Mouse (Mus musculus) limb, embryonic 13.5 days (tissue): ENCODE results near the gene Tmem274. TPM values are rescaled to one million over a fixed set of nuclear protein-coding genes. Genes with fewer than 3 reads are reported as not detected.

Experiments
- ATAC-seq: fragments of 200-750 bp; cut with Nextera tagmentation; 2 replicates; pipeline ENCODE4 v1.8.0; 2017; ENCODE audit warnings: low read depth, moderate number of reproducible peaks, moderate TSS enrichment; ENCODE audit not compliant: low FRiP score
- H3K27ac ChIP-seq: fragments of 300-500 bp; sonication (generic); 2 replicates; pipeline ENCODE4 v1.5.1; 2015; ENCODE audit warnings: inconsistent platforms, mild to moderate bottlenecking, moderate library complexity
- H3K27me3 ChIP-seq: fragments of 300-500 bp; sonication (generic); 2 replicates; pipeline ENCODE4 v1.6.1; 2015; ENCODE audit warnings: mild to moderate bottlenecking, inconsistent platforms
- H3K36me3 ChIP-seq: fragments of 300-500 bp; sonication (generic); 2 replicates; pipeline ENCODE4 v1.6.1; 2015; ENCODE audit warnings: inconsistent platforms, mild to moderate bottlenecking, moderate library complexity
- H3K4me1 ChIP-seq: fragments of 300-500 bp; sonication (generic); 2 replicates; pipeline ENCODE4 v1.6.1; 2015; ENCODE audit warnings: inconsistent platforms
- H3K4me2 ChIP-seq: fragments of 300-500 bp; sonication (generic); replicated peaks from 2 replicates; pipeline ENCODE4 v1.6.1; 2015; ENCODE audit warnings: inconsistent platforms, mild to moderate bottlenecking, moderate library complexity
- H3K4me3 ChIP-seq: fragments of 300-500 bp; sonication (generic); 2 replicates; pipeline ENCODE4 v1.5.1; 2015; ENCODE audit warnings: moderate library complexity, mild to moderate bottlenecking, inconsistent platforms
- H3K9ac ChIP-seq: fragments of 300-500 bp; sonication (generic); 2 replicates; pipeline ENCODE4 v1.6.1; 2015; ENCODE audit warnings: mild to moderate bottlenecking, inconsistent platforms
- H3K9me3 ChIP-seq: fragments of 300-500 bp; sonication (generic); 2 replicates; pipeline ENCODE4 v1.6.1; 2016; ENCODE audit warnings: inconsistent platforms
- WGBS: fragments of 180-500 bp; shearing (Covaris S2); methylation state at CpG from one replicate; pipeline ENCODE4 v1.1.7; 2015; 5-methylcytosine and 5-hydroxymethylcytosine counted together
- polyA plus RNA-seq: library from polyadenylated mRNA; unstranded; fragments of >200 nt; fragmentation: Nextera tagmentation; extraction: Ambion mirVana; gene quantifications from 2 replicates; pipeline ENCODE4 v1.2.1, GENCODE M21; 2015

Tmem274 gene
- polyA plus RNA-seq, 1 experiment from 2014 or later, result 0.99 TPM

DNA sequence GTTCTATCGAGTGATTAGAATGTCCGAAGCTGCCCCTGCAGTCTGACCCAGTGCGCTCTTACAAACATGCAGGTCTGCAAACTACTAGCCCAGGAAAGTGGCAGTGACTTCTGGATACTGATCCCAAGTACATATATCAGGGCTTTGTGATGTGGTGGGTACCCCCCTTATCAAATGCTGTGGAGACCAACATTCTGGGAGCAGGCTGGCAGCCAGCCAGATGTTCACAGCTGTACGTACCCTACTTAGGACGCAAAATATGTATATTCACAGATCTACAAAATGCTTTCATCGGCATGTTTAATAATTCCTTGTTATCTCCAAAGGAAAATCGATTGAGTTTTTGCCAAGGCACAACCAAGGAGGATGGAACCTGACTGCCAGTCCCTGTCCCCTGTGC, 34.9 kb downstream of the Tmem274 start:
- ATAC-seq, result no peak
- H3K36me3 ChIP-seq, result no peaks in the 10 kb centered on the region
- no peaks in the 10 kb centered on the region for H3K27me3 ChIP-seq
- H3K4me3 ChIP-seq, result no peak overlapping the region
- WGBS, result 83% methylated on average over 7 of the region's 7 CpGs
- no peaks in the 10 kb centered on the region for H3K9me3 ChIP-seq
- no peak overlapping the region for H3K9ac ChIP-seq
- H3K27ac ChIP-seq, result no peak overlapping the region
- no peak overlapping the region for H3K4me2 ChIP-seq
- no peaks in the 10 kb centered on the region for H3K4me1 ChIP-seq

DNA sequence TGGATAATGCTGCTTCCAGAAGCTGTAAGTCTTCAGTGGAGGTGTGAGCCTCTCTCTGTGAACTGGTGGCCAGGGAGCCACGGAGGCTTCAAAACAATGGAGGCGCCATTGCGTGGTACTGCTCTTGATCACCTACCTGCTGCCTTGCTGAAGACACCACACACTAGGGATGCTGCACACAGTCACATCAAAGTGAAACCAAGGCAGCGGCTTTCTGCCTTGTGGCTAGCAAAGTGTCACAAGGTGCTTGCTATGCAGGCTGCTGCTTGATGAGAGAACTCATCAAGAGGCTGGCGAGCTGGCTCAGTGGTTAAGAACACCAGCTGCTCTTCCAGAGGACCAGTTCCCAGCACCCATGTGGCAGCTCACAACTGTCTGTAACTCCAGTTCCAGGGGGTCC, 38.5 kb downstream of the Tmem274 start:
- H3K9ac ChIP-seq, result no peak overlapping the region
- no peak overlapping the region for H3K4me2 ChIP-seq
- no peaks in the 10 kb centered on the region for H3K36me3 ChIP-seq
- no peak for ATAC-seq
- H3K9me3 ChIP-seq, result no peaks in the 10 kb centered on the region
- WGBS, result 89% methylated on average over 5 of the region's 5 CpGs
- no peak overlapping the region for H3K4me3 ChIP-seq
- H3K27me3 ChIP-seq, result no peaks in the 10 kb centered on the region
- H3K4me1 ChIP-seq, result peaks cover 20% of the 10 kb centered on the region
- H3K27ac ChIP-seq, result no peak overlapping the region

DNA sequence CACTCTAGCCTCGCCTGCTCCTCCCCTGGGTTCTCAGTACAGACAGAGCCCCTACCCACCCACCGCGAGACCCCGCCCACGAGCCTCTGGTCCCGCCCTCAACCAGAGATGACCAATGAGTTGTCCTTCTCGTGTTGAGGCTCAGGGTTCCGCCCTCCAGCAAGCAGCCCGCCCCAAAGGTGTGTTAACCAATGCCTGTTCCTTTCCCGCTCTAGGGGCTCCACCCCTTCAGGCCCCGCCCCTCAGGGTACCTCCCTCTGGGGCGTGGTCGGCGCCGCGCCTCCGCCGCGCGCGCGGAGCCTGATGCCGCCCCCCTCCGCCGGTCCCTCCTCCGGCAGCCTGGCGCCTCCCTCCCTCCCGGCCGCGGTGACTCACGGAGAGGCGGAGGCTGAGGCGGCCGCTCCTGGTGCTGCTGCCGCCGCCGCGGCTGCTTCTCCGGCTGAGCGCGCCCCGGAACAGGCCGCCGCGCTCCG, 40.7 kb downstream of the Tmem274 start, which contains the start of gene Ctnnbip1:
Gene Ctnnbip1, plus strand, starts transcription at position 369 of the 473 bp plus-strand sequence.
- Histone ChIP-seq H3K27me3 (no peaks in the 10 kb centered on the region), H3K9ac (peak within 1 kb of the TSS; percentile 94), H3K27ac (peak within 1 kb of the TSS; percentile 79), H3K36me3 (no peaks in the 10 kb centered on the region), H3K9me3 (no peaks in the 10 kb centered on the region), H3K4me1 (peaks cover 35% of the 10 kb centered on the region), H3K4me2 (peak within 1 kb of the TSS; percentile 95), H3K4me3 (peak within 1 kb of the TSS; percentile 94)
- ATAC-seq, result peak; percentile 98
- under 1% methylated on average over 44 of the region's 46 CpGs for WGBS

DNA sequence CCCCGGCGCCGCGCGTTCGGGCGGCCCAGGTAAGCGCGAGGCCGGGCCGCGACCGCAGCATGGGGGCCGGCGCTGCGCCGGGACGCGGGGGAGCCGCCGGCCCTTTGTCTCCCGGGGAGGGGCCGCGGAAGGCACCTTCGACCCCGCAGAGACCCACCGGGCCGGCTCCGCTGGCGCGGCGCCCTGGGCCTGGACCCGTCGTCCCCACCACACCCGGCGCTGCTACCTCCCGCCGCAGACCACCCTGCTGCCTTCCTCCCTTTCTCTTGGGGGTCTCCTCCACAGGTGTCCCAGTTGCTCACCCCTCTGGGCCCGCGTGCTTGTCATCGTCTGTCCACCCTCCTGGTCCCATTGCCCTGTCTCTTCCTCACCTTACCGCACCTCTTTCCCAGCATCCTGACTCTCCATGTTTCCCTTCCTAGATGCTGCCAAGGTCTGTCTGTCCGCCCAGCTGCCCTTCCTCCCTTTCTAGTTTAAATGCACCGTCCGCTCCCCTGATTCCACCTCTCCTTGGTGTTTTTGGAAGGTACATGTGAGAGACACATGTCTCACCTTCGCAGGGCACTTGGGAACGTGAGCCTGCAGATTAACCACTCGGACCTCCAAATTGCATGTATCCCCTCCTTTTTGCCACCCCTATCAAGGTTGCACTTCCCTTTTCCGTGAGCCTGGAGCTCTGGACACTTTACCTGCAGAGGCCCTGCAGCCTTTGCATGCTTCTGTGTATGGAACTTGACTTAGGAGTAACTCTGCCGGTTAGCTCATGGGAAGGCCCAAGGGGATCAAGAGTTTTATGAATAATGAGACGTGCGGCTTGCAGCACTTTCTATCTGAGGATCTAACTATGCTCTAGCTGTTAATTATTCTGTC, 41.4 kb downstream of the Tmem274 start:
- Histone ChIP-seq H3K4me2 (peak overlapping the region; percentile 95), H3K9me3 (no peaks in the 10 kb centered on the region), H3K9ac (peak overlapping the region; percentile 94), H3K27me3 (no peaks in the 10 kb centered on the region), H3K36me3 (no peaks in the 10 kb centered on the region), H3K27ac (peak overlapping the region; percentile 79), H3K4me3 (peak overlapping the region; percentile 94), H3K4me1 (peaks cover 38% of the 10 kb centered on the region)
- ATAC-seq, result peak; percentile 9; the same call in 1 of the 2 replicates
- WGBS, result 2% methylated on average over 50 of the region's 52 CpGs

DNA sequence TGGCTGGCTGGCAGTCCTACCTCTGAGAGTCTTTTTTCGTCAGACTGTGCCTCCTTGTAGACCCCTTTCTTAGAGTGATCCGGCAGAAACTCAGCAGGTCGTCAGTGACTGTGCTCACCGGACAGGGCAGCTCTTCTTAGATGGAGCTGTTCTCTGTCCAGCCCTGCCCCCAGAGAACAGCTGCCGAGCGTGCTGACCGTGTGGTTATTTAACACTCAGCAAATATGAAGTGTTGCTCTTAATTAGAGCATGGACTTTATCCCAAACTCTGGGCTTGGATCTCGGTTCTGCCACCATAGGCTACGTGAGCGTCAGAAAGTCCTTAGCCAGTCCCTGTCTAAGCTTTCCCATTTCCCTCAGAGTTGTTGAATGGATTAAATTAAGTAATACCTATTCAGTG, 44.1 kb downstream of the Tmem274 start:
- Histone ChIP-seq H3K9me3 (no peaks in the 10 kb centered on the region), H3K36me3 (peaks cover 7% of the 10 kb centered on the region; the same call in 1 of the 2 replicates), H3K4me1 (peaks cover 54% of the 10 kb centered on the region), H3K27me3 (no peaks in the 10 kb centered on the region), H3K9ac (no peak overlapping the region), H3K4me3 (no peak overlapping the region), H3K27ac (no peak overlapping the region), H3K4me2 (no peak overlapping the region)
- ATAC-seq, result no peak
- WGBS, result 69% methylated on average over 10 of the region's 10 CpGs

DNA sequence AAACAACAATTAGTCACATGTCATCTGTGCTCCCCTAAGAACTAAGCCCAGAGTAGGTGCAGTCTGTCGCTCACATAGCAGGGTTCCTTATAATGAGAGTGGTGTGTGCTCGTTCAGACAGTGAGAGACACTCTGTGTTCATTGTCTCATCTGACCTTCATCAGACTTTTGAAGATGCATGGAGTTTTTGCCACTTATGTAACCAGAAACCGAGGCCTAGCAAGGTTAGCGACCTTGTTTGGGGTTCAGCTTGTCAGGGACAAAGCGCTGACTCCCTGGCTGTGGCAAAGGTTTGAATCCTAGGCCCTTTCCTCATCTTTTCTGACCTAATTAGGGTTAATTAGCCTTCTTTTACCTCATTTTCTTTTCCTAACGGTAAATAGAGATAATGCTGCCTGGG, 46.8 kb downstream of the Tmem274 start:
- Histone ChIP-seq H3K27ac (no peak overlapping the region), H3K27me3 (no peaks in the 10 kb centered on the region), H3K4me1 (peaks cover 66% of the 10 kb centered on the region), H3K4me2 (no peak overlapping the region), H3K36me3 (peaks cover 7% of the 10 kb centered on the region; the same call in 1 of the 2 replicates), H3K4me3 (no peak overlapping the region), H3K9ac (no peak overlapping the region), H3K9me3 (no peaks in the 10 kb centered on the region)
- no peak for ATAC-seq
- 72% methylated on average over 6 of the region's 6 CpGs for WGBS

DNA sequence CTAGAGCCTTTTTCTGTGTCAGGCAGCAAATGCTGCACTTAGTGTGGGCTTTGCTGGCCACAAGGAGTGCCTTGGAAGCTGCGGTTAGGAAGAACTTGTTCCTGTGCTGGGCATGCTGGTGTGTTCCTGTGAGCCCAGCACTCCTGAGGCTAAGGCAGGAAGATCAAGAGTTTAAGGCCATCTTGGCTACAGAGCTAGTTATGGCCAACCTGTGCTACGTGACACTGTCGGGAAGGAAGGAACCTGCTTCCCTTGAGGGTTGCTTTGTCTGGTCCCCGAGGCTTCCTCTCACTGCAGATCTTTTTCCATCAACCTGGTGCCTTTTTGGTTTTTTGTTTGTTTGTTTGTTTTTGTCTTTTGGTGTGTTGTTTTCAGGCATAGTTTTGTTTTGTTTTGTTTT, 48.0 kb downstream of the Tmem274 start:
- 83% methylated on average over 4 of the region's 4 CpGs for WGBS
- Histone ChIP-seq H3K4me1 (peaks cover 63% of the 10 kb centered on the region), H3K36me3 (peaks cover 7% of the 10 kb centered on the region; the same call in 1 of the 2 replicates)

DNA sequence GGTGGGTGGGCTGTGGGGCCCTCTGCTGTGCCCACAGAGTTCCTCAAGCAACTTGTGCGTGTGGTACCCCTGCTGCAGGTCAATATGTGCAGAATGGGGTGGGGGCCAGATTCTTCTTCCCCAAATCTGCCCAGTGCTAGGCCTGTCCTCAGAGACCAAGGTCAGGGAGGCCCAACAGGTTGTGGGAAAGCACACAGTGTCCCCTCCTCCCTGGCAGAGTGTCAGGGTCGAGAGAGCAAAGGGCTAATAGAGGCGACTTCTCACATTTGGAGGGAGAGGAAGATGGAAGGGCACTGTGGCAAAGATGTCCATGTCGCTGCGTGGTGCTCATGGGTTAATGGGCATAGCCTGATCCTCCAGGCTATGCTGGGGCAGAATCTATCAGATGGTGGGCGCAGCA, 48.6 kb downstream of the Tmem274 start:
- 70% methylated on average over 6 of the region's 6 CpGs for WGBS

More for the DNA sequence above, 48.0 kb downstream of the Tmem274 start:
- Histone ChIP-seq H3K9ac (no peak overlapping the region), H3K4me3 (no peak overlapping the region), H3K4me2 (no peak overlapping the region), H3K27me3 (no peaks in the 10 kb centered on the region), H3K27ac (no peak overlapping the region; the same call in 1 of the 2 replicates), H3K9me3 (no peaks in the 10 kb centered on the region)
- no peak for ATAC-seq

DNA sequence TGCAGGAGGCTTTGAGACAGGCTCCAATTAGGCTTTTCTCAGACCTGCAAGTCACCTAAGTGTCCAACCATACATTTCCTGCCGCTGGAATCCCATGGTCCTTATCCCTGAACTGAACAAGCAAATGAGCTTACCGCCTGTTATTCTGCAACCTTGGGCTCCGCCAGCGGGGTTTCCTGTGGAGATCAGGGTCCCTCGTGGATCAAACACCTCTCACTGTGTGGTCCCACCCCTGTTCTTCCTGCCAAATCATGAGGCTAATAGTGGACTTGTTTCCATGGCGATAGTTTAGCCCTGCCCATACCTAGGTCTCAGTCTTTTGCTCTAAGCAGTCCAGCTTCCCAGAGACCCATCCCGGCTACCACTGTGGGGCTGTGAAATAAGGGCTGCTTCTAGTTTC, 49.2 kb downstream of the Tmem274 start:
- Histone ChIP-seq H3K9me3 (no peaks in the 10 kb centered on the region), H3K27me3 (no peaks in the 10 kb centered on the region), H3K36me3 (peaks cover 7% of the 10 kb centered on the region; the same call in 1 of the 2 replicates), H3K4me3 (no peak overlapping the region), H3K4me2 (peak overlapping the region; percentile 42), H3K27ac (peak overlapping the region; percentile 40; the same call in 1 of the 2 replicates), H3K4me1 (peaks cover 51% of the 10 kb centered on the region), H3K9ac (peak overlapping the region; percentile 31; the same call in 1 of the 2 replicates)
- peak; percentile 65 for ATAC-seq
- 18% methylated on average over 7 of the region's 7 CpGs for WGBS

More for the DNA sequence above, 48.6 kb downstream of the Tmem274 start:
- H3K9me3 ChIP-seq, result no peaks in the 10 kb centered on the region
- peaks cover 56% of the 10 kb centered on the region for H3K4me1 ChIP-seq
- ATAC-seq, result no peak
- H3K36me3 ChIP-seq, result peaks cover 7% of the 10 kb centered on the region; the same call in 1 of the 2 replicates
- peak overlapping the region; percentile 42 for H3K4me2 ChIP-seq
- no peaks in the 10 kb centered on the region for H3K27me3 ChIP-seq
- H3K27ac ChIP-seq, result peak overlapping the region; percentile 40; the same call in 1 of the 2 replicates
- H3K4me3 ChIP-seq, result no peak overlapping the region
- peak overlapping the region; percentile 31 for H3K9ac ChIP-seq

DNA sequence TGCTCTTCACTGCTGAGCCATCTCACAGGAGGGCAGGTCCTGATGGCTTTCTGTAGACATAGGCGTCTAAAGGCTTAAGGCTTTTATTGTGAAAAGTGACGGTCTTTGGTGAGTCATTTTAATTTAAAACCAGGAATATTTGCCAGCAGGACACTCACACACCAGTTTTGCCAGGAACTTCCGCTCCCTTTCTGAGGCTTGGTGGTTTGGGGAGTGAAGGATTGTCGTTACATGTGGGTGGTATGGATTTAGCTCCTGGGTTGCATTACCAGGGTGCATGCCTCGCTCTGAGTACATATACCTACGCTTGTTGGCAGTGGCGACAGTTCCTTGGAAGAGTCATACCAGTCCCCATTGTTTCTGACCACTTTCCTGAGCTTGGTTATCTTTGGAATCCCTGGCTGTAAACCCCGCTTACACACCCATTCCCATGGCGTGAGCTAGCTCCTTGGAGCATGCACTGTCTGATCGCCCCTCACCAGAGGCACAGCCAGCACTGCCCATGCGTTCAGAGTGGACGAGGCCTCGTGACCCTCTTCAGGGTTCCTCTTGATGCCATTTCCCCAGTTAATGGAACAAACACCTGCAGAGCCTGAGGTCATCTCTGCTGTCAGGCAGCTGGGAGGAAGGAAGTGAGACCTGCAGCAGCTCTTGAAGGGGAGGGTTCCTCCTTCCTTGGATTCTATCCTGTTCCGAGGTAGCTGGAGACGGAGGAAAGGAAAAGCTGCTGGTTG, 50.6 kb downstream of the Tmem274 start:
- Histone ChIP-seq H3K27me3 (no peaks in the 10 kb centered on the region), H3K9me3 (no peaks in the 10 kb centered on the region), H3K4me3 (no peak overlapping the region), H3K27ac (no peak overlapping the region; the same call in 1 of the 2 replicates), H3K4me2 (no peak overlapping the region), H3K4me1 (peaks cover 43% of the 10 kb centered on the region), H3K36me3 (peaks cover 16% of the 10 kb centered on the region), H3K9ac (no peak overlapping the region)
- WGBS, result 73% methylated on average over 15 of the region's 15 CpGs
- ATAC-seq, result no peak

DNA sequence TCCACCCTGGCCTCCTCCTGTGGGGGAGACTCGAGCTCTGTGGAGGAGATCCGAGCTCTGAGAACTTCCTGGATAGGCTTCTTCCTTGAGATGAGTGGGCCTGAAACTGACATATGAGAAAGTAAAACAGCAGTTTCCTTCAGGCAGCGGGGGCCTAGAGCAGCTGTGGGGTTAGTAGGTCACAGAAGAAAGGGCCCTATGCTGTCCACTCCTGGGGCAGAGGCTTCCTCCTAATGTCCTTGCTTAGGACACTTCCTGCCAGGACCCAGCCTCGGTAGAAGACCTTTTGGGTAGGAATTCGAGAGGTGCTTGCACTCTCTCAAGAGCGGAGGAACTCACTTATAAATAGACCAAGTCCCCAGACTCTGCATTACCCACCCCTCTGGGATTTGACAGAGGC, 52.5 kb downstream of the Tmem274 start:
- Histone ChIP-seq H3K4me1 (peaks cover 38% of the 10 kb centered on the region), H3K9ac (no peak overlapping the region), H3K36me3 (peaks cover 23% of the 10 kb centered on the region), H3K4me2 (no peak overlapping the region), H3K4me3 (no peak overlapping the region), H3K9me3 (no peaks in the 10 kb centered on the region), H3K27ac (no peak overlapping the region; the same call in 1 of the 2 replicates), H3K27me3 (no peaks in the 10 kb centered on the region)
- WGBS, result 64% methylated on average over 6 of the region's 6 CpGs
- no peak for ATAC-seq
